Mouse (Mus musculus): ENCODE measurements at regions not wholly inside any gene's neighbourhood (a gene's known extent, or its start where the extent isn't known, plus 50 kb on each side); places are given as distances from the start of the nearest gene placed in this dataset.

GRCm38 (mm10) chr12:71482619-71483018 lies 172.9 kb downstream of the Dact1 start:
- no peak for DNase-seq

DNA sequence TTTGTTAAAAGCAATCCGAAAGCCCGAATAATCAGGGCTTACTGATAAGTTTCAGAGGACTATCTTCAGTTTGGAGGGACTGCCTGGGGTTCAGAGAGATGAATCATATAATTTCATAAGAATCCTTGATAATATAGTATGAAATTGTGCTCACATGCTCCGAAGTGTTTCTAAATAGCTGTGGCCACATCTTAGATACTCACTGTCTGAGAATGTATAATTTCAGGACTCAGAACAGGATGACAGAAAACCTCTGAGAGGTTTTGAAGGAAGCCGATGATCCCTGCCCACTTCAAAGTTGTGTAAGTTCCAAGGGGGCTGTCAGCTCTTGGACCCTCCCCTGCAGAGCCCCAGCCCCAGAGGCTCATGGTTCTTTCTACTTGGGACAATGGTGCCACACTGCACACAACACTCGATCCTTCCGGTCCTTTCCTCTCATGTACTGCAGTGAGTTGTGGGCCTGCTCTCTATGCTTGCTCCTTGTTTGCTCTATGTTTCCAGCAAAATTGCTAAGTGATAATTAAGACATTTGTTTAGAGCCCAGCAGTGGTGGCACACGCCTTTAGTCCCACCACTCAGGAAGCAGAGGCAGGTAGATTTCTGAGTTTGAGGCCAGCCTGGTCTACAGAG lies 174.0 kb downstream of the Dact1 start:
- no peak for DNase-seq

DNA sequence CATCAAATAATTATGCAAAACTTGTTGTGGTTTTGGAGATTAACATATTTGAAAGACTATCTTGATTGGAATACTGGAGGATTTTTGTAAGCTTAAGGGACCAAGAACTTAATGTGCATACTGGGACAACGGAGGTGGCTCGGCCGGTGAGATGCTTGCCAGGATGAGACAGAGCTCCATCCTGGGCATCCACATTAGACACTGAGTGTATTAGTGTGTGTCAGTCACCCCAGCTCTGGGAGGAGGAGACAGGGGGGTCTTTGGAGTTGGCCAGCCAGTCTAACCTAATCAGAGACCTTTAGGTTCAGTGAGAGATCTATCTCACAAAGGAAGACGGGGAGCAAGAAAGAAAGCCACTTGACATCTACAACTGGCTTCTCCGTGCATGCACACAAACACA lies 174.6 kb downstream of the Dact1 start:
- DNase-seq: no peak

DNA sequence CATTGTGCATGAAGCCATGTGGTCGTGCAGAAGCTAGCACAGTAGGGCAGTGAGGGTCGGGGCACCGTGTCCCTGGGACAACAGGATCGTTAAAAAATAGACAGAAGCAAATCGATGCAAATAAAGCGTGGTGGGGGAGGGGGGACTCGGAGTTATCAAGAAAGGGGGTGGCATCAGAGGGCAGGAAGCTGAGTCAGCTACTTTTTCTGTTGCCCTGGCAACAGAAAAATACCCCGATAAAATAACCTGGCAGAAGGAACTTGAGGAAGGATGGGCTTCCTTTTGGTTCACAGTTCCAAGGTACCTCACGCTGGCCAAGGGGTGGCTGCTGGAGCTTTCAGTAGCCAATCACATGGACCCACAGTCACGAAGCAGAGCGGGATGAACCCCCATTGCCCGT lies 176.4 kb downstream of the Dact1 start:
- no peak for DNase-seq

GRCm38 (mm10) chr12:71487591-71488435 lies 178.1 kb downstream of the Dact1 start:
- DNase-seq: peak; percentile 34

- DNase-seq: no peak
Observed at GRCm38 (mm10) chr12:71489295-71489694, 179.6 kb downstream of the Dact1 start.

DNA sequence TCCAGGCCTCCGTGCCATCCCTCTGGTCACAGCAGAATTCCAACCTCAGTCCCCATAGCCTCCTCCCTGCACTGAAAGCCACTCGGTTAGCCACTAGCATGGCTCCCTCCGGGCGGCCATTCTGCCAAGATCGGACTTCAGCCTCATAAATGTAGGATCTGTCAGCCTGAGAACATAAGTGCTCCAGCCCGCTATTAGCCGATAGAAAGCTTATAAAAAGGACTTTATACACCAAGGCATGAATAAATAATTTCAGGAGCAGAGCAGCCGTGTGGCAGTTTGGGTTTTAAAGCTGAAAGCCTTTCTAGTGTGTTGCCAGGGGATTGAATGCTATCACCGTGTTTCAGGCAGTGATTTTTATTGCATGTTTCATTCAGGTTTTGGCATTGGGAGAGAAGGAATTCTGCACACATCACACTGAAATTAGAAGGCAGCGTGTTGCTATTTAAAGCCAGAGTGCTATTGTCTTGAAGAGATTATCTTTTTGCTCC lies 185.2 kb downstream of the Dact1 start:
- DNase-seq: no peak

DNA sequence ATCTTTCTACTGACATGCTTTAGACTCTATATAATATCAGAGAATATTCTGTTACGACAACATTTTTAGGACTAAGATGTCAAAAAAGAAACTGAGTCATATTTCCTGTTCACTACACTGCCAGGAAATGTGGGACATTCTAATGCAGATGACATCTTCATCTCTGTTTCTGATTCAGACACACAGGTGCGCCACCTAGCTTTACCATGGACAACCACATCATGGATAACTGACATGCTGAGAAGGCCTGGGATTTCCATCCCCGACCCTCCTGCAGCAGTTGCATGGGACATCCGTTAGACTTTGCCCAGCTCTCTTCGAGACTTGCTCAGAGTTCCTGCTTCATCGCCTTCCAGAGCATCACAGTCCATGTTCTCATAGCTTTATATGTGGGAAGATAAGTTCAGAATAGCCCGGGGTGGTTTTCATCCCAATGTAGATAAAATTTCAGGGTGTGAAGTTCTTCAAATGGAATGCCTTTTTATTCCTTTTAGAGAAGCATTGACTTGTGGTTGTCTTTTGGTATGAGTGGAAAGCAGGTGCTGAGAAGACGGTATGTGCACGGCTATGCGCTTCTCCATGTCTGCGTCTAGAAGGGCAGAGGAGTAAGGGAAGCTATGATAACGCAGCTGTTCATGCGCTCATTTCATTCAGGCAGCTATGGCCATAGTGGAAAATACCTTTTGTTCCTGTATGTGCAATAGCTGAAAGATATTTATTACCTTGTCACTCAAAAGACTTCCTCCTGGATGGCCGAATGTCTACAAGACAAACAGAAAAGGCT lies 188.8 kb downstream of the Dact1 start:
- DNase-seq: no peak

DNA sequence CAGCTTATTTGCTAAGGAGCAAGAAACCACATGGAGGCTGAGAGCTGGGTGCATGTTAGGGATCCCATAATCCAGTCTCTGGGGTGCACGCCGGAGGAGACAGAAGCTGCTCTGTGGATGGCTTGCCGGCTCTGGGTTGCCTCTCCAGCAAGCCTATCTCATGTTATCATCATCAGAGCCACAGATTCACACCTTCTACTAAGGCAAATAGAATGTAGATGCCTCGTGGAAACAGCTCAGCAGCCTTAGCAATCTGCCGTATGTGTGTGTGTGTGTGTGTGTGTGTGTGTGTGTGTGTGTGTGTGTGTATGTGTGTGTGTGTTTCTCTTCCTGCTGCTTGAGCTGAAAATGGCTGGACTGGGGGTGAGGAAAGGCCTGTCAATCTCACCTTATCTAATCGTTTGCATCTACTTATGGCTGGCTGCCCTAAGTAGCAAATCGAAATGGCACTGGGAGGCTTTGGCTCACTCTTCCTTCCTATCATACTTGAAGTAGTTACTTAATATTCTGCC lies 191.7 kb downstream of the Dact1 start:
- DNase-seq: no peak

DNA sequence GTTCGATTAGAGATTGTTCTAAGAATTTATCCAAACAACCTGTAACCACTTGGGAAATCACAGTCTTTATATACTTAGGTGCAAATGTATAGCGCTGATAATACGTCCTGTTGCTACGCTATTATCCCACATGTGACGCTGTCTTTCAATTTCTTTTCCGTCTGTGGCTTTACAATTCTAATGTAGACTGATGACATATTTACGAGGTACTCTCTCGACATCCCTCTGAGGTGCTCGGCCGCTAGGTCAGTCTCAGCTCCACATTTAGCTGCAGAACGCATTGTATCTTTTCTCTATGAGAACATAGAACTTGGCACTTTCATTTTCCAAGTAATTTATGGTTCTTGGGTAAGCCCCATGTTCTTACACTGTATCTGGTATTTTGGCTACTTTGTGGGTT lies 193.6 kb downstream of the Dact1 start:
- DNase-seq: no peak

- DNase-seq: no peak
Observed at GRCm38 (mm10) chr12:71506206-71506605, 196.5 kb downstream of the Dact1 start.

GRCm38 (mm10) chr12:71506716-71507115 lies 197.0 kb downstream of the Dact1 start:
- no peak for DNase-seq

- no peak for DNase-seq
Observed at GRCm38 (mm10) chr12:71512915-71513612, 203.4 kb downstream of the Dact1 start.

- no peak for DNase-seq
Observed at GRCm38 (mm10) chr12:71519520-71519919, 209.8 kb downstream of the Dact1 start.

- no peak for DNase-seq
Observed at GRCm38 (mm10) chr12:71521936-71522335, 212.3 kb downstream of the Dact1 start.

- DNase-seq: no peak
Observed at GRCm38 (mm10) chr12:71522451-71522850, 212.8 kb downstream of the Dact1 start.

DNA sequence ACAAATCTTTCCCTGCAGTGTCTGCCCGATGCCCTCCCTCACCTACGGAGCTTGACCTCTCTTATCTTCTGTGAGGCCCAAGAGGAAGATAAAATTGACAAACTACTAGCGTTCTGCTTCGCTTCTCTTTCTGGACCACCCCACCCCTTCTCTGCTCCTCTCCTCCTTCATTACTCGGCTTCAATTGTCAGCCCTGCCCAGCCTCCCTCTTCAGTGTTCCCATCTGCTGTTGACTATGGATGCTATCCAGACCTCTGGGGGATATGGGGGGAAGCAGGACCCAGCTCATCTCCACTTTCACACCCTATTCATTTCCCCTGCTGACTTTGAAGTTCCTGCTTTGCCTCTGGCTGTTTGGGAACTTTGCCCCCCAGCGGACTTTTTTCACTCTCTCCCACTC lies 214.5 kb downstream of the Dact1 start:
- DNase-seq: no peak

DNA sequence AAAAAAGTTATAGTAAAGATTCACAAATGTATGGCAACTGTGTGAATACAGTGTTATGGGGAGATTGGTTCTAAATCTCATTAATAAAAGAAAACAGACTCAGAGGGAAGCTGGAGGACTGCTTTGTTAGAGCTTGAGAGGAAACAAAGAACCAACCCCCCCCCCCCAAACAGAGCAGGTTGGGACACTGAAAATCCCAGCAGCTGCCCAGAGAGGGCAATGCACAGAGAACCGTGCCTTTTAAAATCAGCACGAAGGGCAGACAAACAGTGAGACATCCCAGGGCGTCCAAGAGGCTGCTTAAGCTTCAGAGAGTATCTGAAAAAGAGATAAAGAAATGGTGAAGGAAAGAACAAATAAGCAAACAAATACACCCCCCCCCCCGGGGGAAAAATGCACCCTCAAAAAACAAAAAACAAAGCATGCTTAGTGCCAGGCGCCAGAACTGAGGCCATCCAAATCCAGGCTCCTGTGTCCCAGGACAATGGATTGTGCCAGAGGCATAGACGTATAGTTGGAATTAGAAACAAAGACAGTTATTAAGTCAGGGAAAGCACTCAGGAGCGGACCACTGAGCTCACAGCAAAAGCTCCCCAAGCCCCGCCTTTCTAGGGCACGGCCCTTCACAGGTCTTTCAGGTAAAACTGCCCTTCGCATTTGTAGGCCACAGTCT lies 215.7 kb downstream of the Dact1 start:
- no peak for DNase-seq

DNA sequence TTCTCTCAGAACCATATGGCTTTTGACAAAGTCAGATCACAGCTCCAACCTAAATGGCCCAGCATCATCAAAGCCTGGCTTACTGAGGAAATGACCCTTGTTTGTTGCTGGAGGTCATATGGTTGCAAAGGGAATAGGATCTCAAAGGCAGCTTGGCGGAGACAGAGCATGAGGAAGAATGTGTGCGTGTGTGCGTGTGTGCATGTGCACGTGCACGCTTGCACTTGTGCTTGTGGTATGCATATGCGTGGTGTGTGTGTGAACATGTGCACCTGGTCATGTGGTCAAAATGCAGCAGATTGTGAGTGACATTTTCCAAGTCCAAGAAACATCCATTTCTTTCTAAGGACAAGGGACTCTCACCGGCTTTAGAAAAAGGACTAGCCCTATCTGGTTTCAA lies 216.9 kb downstream of the Dact1 start:
- DNase-seq: no peak

GRCm38 (mm10) chr12:71532161-71532560 lies 222.5 kb downstream of the Dact1 start:
- DNase-seq: no peak

- no peak for DNase-seq
Observed at GRCm38 (mm10) chr12:71532708-71533450, 223.2 kb downstream of the Dact1 start.

Measured in right cerebral cortex, postnatal 4 days (tissue).